Mouse (Mus musculus) small intestine, adult 2 months (tissue): ENCODE measurements around the gene Dock4. TPM values are rescaled to one million over a fixed set of nuclear protein-coding genes. Genes with fewer than 3 reads are reported as not detected.

Experiments
- H3K27ac ChIP-seq: fragments of 200-500 bp; 2 replicates; pipeline ENCODE4 v1.5.1; 2012; ENCODE audit warnings: low read depth, low read length, control low read depth, inconsistent platforms; ENCODE audit not compliant: insufficient read depth
- H3K27me3 ChIP-seq: fragments of 200-500 bp; 2 replicates; pipeline ENCODE4 v1.6.1; 2012; ENCODE audit warnings: mild to moderate bottlenecking, moderate library complexity, low read length, inconsistent platforms; ENCODE audit not compliant: control insufficient read depth, insufficient read depth
- H3K36me3 ChIP-seq: fragments of 200-500 bp; 2 replicates; pipeline ENCODE4 v1.6.1; 2012; ENCODE audit warnings: mild to moderate bottlenecking, low read length, control low read depth, inconsistent platforms; ENCODE audit not compliant: control insufficient read depth, insufficient read depth
- H3K4me1 ChIP-seq: fragments of 200-500 bp; 2 replicates; pipeline ENCODE4 v1.6.1; 2012; ENCODE audit warnings: low read length, inconsistent platforms, mixed read lengths; ENCODE audit not compliant: control insufficient read depth, insufficient read depth, insufficient read length
- H3K4me3 ChIP-seq: fragments of 200-500 bp; 2 replicates; pipeline ENCODE4 v1.5.1; 2012; ENCODE audit warnings: low read depth, mild to moderate bottlenecking, control low read depth, inconsistent platforms, low read length, moderate library complexity
- CTCF ChIP-seq: fragments of 200-500 bp; IDR thresholded peaks from 2 replicates; pipeline ENCODE4 v1.5.1; 2012; ENCODE audit warnings: low read depth, mild to moderate bottlenecking, control low read depth, inconsistent platforms, low read length, moderate library complexity, mixed read lengths; ENCODE audit not compliant: insufficient replicate concordance, insufficient read length; ENCODE audit errors: extremely low read depth
- POLR2A ChIP-seq: fragments of 200-500 bp; IDR thresholded peaks from 2 replicates; pipeline ENCODE4 v1.6.1; 2012; ENCODE audit warnings: low read depth, mild to moderate bottlenecking, control low read depth, inconsistent platforms, low read length, moderate library complexity
- WGBS: fragments of 180-500 bp; shearing (Covaris S2); methylation state at CpG from one replicate; pipeline ENCODE4 v1.1.7; 2018; 5-methylcytosine and 5-hydroxymethylcytosine counted together
- polyA plus RNA-seq: library from polyadenylated mRNA; depleted of rRNA; stranded (reverse); fragments of >200 nt; gene quantifications from 2 replicates; pipeline ENCODE4 v1.2.3, GENCODE M21; 2012

The Dock4 gene
- polyA plus RNA-seq, 1 experiment = 0.94 TPM

- Histone ChIP-seq H3K36me3 (no peaks in the 10 kb centered on the region), H3K27ac (no peak overlapping the region), H3K4me1 (no peaks in the 10 kb centered on the region), H3K27me3 (no peaks in the 10 kb centered on the region), H3K4me3 (no peak overlapping the region)
- 95% methylated on average over 6 of the region's 6 CpGs for WGBS
- no peak for TF ChIP-seq POLR2A
- no peak for TF ChIP-seq CTCF
These were observed 200.1 kb downstream of the Dock4 start for GRCm38 (mm10) chr12:40645869-40646268.

- no peaks in the 10 kb centered on the region for H3K36me3 ChIP-seq
- H3K27ac ChIP-seq = no peak overlapping the region
- no peaks in the 10 kb centered on the region for H3K27me3 ChIP-seq
- no peaks in the 10 kb centered on the region for H3K4me1 ChIP-seq
- H3K4me3 ChIP-seq = no peak overlapping the region
- 69% methylated on average over 2 of the region's 2 CpGs for WGBS
- TF ChIP-seq POLR2A (no peak), CTCF (no peak)
These were observed 208.6 kb downstream of the Dock4 start for GRCm38 (mm10) chr12:40654312-40654711.

GRCm38 (mm10) chr12:40655861-40656260 lies 210.1 kb downstream of the Dock4 start:
- WGBS = 88% methylated on average over 2 of the region's 2 CpGs

GRCm38 (mm10) chr12:40656438-40656837 lies 210.7 kb downstream of the Dock4 start:
- TF ChIP-seq POLR2A = no peak
- no peak for TF ChIP-seq CTCF
- Histone ChIP-seq H3K27ac (no peak overlapping the region), H3K27me3 (no peaks in the 10 kb centered on the region), H3K4me3 (no peak overlapping the region), H3K36me3 (no peaks in the 10 kb centered on the region), H3K4me1 (no peaks in the 10 kb centered on the region)
- WGBS = 72% methylated on average over 5 of the region's 5 CpGs

More at GRCm38 (mm10) chr12:40655861-40656260, 210.1 kb downstream of the Dock4 start:
- TF ChIP-seq POLR2A (no peak), CTCF (no peak)
- Histone ChIP-seq H3K36me3 (no peaks in the 10 kb centered on the region), H3K4me1 (no peaks in the 10 kb centered on the region), H3K27me3 (no peaks in the 10 kb centered on the region), H3K4me3 (no peak overlapping the region), H3K27ac (no peak overlapping the region)

- Histone ChIP-seq H3K4me3 (no peak overlapping the region), H3K27ac (no peak overlapping the region), H3K27me3 (no peaks in the 10 kb centered on the region), H3K36me3 (no peaks in the 10 kb centered on the region), H3K4me1 (no peaks in the 10 kb centered on the region)
- WGBS = 93% methylated on average over 4 of the region's 4 CpGs
- no peak for TF ChIP-seq CTCF
These were observed 211.6 kb downstream of the Dock4 start for GRCm38 (mm10) chr12:40657229-40657885.

GRCm38 (mm10) chr12:40659689-40660088 lies 213.9 kb downstream of the Dock4 start:
- Histone ChIP-seq H3K4me3 (no peak overlapping the region), H3K4me1 (no peaks in the 10 kb centered on the region), H3K36me3 (no peaks in the 10 kb centered on the region), H3K27me3 (no peaks in the 10 kb centered on the region), H3K27ac (no peak overlapping the region)
- TF ChIP-seq POLR2A = no peak
- no peak for TF ChIP-seq CTCF
- WGBS = 56% methylated on average over 6 of the region's 6 CpGs

- H3K27ac ChIP-seq = no peak overlapping the region
- 87% methylated on average over 2 of the region's 2 CpGs for WGBS
- TF ChIP-seq CTCF (no peak), POLR2A (no peak)
These were observed 223.7 kb downstream of the Dock4 start for GRCm38 (mm10) chr12:40669460-40669859.

More at GRCm38 (mm10) chr12:40669460-40669859, 223.7 kb downstream of the Dock4 start:
- no peaks in the 10 kb centered on the region for H3K27me3 ChIP-seq
- no peaks in the 10 kb centered on the region for H3K36me3 ChIP-seq
- H3K4me3 ChIP-seq = no peak overlapping the region
- H3K4me1 ChIP-seq = no peaks in the 10 kb centered on the region
